Mouse (Mus musculus): ENCODE data around the gene Ncoa6. TPM values are rescaled to one million over a fixed set of nuclear protein-coding genes. Genes with fewer than 3 reads are reported as not detected.
A peak's percentile ranks its signal among the peaks of the same experiment; 100 is the strongest.

Gene Ncoa6
- polyA plus RNA-seq, 1 experiment, result 11.0 TPM

- Histone ChIP-seq H3ac (ENCODE audit: control insufficient read depth, insufficient read length) (no peak overlapping the region), H3K4me3 (no peak overlapping the region), H3K27me3 (ENCODE audit: control insufficient read depth, insufficient read depth, insufficient read length) (no peaks in the 10 kb centered on the region), H3K4me2 (ENCODE audit: low read depth) (no peak overlapping the region), H3K36me3 (ENCODE audit: control insufficient read depth, insufficient read depth) (no peaks in the 10 kb centered on the region), H3K79me2 (ENCODE audit: control insufficient read depth, insufficient read depth) (no peaks in the 10 kb centered on the region)
- TF ChIP-seq TCF3 (IDR thresholded peaks at IDR 0.05; ENCODE audit: insufficient read length, low read depth) (no peak), E2F4 (IDR thresholded peaks at IDR 0.05; ENCODE audit: insufficient read depth) (no peak), MAX (IDR thresholded peaks at IDR 0.05; ENCODE audit: low read depth) (no peak), TCF12 (IDR thresholded peaks at IDR 0.05; ENCODE audit: insufficient read depth, poor library complexity, severe bottlenecking) (no peak), USF1 (IDR thresholded peaks at IDR 0.05; ENCODE audit: low read depth) (no peak)
Observed at GRCm38 (mm10) chr2:155502596-155502995, 28.9 kb upstream of the Ncoa6 start.

GRCm38 (mm10) chr2:155490998-155491397 lies 17.3 kb upstream of the Ncoa6 start:
- Histone ChIP-seq H3ac (ENCODE audit: control insufficient read depth, insufficient read length) (no peak overlapping the region), H3K27me3 (ENCODE audit: control insufficient read depth, insufficient read depth, insufficient read length) (no peaks in the 10 kb centered on the region), H3K36me3 (ENCODE audit: control insufficient read depth, insufficient read depth) (no peaks in the 10 kb centered on the region), H3K4me3 (no peak overlapping the region), H3K4me2 (ENCODE audit: low read depth) (no peak overlapping the region), H3K79me2 (ENCODE audit: control insufficient read depth, insufficient read depth) (no peaks in the 10 kb centered on the region)
- TF ChIP-seq POLR2A (IDR thresholded peaks at IDR 0.05; ENCODE audit: insufficient read length, low read depth), result no peak
- no peak for TF ChIP-seq E2F4 (IDR thresholded peaks at IDR 0.05; ENCODE audit: insufficient read depth)
- TF ChIP-seq MAX (IDR thresholded peaks at IDR 0.05; ENCODE audit: low read depth), result no peak
- TF ChIP-seq CEBPB (IDR thresholded peaks at IDR 0.05; ENCODE audit: insufficient read depth, poor library complexity, severe bottlenecking), result no peak
- TF ChIP-seq POLR2AphosphoS2 (IDR thresholded peaks at IDR 0.05; ENCODE audit: insufficient read length, low read depth), result no peak
- TF ChIP-seq USF1 (IDR thresholded peaks at IDR 0.05; ENCODE audit: low read depth), result no peak

DNA sequence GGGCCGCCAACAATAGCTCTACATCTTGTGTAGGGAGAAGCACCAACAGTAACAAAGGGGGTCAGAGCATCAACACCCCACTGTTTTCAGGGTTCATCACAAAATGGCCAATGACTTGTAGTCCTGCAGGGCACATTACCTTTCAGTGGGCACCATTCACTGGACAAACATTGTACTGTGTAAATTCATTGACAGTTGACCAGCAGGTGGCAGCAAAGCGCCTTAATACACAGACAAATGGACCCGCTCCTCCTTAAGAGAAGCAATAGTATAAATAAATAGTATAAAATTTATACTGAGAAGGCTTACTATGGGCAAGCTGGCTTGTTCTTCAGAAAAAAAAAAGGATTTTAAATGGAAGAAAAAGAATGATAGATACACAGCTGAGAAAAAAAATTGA lies 8.3 kb upstream of the Ncoa6 start:
- TF ChIP-seq POLR2AphosphoS2 (IDR thresholded peaks at IDR 0.05; ENCODE audit: insufficient read length, low read depth) (no peak), POLR2A (IDR thresholded peaks at IDR 0.05; ENCODE audit: insufficient read length, low read depth) (no peak), E2F4 (IDR thresholded peaks at IDR 0.05; ENCODE audit: insufficient read depth) (no peak), REST (IDR thresholded peaks at IDR 0.05; ENCODE audit: insufficient read depth, insufficient read length) (no peak), CEBPB (IDR thresholded peaks at IDR 0.05; ENCODE audit: insufficient read depth, poor library complexity, severe bottlenecking) (no peak), TCF12 (IDR thresholded peaks at IDR 0.05; ENCODE audit: insufficient read depth, poor library complexity, severe bottlenecking) (no peak), MYOD1 (IDR thresholded peaks at IDR 0.05; ENCODE audit: control insufficient read depth in 1 of 3, insufficient read length in 2 of 3, low read depth in 2 of 3) (no peak)
- Histone ChIP-seq H3K4me3 (no peak overlapping the region), H3K27me3 (ENCODE audit: control insufficient read depth, insufficient read depth, insufficient read length) (no peaks in the 10 kb centered on the region), H3ac (ENCODE audit: control insufficient read depth, insufficient read length) (no peak overlapping the region), H3K4me2 (ENCODE audit: low read depth) (no peak overlapping the region), H3K36me3 (ENCODE audit: control insufficient read depth, insufficient read depth) (no peaks in the 10 kb centered on the region), H3K79me2 (ENCODE audit: control insufficient read depth, insufficient read depth) (no peaks in the 10 kb centered on the region)

DNA sequence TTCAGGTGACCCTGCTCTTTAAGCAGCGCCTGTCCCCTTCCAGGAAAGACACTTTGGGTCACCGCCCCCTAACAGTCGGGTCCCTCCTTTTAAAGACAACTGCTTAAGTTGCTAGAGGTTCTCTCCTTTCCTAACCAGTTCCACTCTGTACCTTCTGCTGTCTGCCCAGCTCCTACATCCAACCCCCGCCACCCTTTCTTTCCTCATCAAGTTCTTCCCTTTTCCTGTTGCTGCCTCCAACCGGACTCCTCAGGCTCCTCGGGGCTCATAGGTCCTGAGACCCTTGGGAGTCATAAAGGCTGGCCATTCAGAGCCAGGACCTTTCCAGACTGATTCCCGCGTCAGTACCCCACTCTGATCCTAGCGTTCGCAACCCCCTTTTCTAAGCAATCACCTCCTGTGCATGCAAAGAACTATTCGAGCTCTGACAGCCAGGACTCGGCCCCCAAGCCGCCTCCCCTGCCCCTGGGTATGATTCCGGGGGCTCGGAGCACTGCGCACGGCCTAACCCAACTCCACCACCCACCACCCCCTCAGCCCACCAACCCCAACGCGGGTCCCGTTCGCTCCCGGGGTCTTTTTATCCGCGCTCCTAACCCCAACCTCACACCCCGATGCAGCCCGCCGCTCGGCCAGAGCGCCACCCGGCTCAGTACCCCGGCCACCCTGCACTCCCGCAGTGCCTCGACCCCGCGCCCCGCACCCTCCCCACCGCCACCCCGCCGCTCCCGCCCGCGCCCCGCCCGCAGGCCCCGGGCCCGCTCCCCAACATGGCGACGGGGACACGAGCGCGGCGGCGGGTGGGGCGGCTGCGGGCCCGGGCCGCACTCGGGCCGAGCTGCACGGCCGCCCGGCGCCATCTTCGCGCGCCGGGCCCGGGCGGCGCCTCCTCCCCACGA lies 774 bp downstream of the Ncoa6 start:
- H3K4me3 ChIP-seq, result peak overlapping the region; percentile 34
- TF ChIP-seq REST (IDR thresholded peaks at IDR 0.05; ENCODE audit: insufficient read depth, insufficient read length) (no peak), MYOD1 (IDR thresholded peaks at IDR 0.05; ENCODE audit: control insufficient read depth in 1 of 3, insufficient read length in 2 of 3, low read depth in 2 of 3) (peak in 1 of 3 experiments; percentile 1)
- peak overlapping the region; percentile 97 for H3ac ChIP-seq (ENCODE audit: control insufficient read depth, insufficient read length)
- no peaks in the 10 kb centered on the region for H3K27me3 ChIP-seq (ENCODE audit: control insufficient read depth, insufficient read depth, insufficient read length)
- peaks cover 50% of the 10 kb centered on the region for H3K79me2 ChIP-seq (ENCODE audit: control insufficient read depth, insufficient read depth)
- H3K36me3 ChIP-seq (ENCODE audit: control insufficient read depth, insufficient read depth), result no peaks in the 10 kb centered on the region
- peak overlapping the region; percentile 73 for H3K4me2 ChIP-seq (ENCODE audit: low read depth)

- Histone ChIP-seq H3K4me2 (ENCODE audit: low read depth) (no peak overlapping the region), H3K79me2 (ENCODE audit: control insufficient read depth, insufficient read depth) (peaks cover 96% of the 10 kb centered on the region), H3ac (ENCODE audit: control insufficient read depth, insufficient read length) (no peak overlapping the region), H3K4me3 (no peak overlapping the region), H3K27me3 (ENCODE audit: control insufficient read depth, insufficient read depth, insufficient read length) (no peaks in the 10 kb centered on the region), H3K36me3 (ENCODE audit: control insufficient read depth, insufficient read depth) (no peaks in the 10 kb centered on the region)
- no peak for TF ChIP-seq POLR2AphosphoS2 (IDR thresholded peaks at IDR 0.05; ENCODE audit: insufficient read length, low read depth)
- TF ChIP-seq TCF12 (IDR thresholded peaks at IDR 0.05; ENCODE audit: insufficient read depth, poor library complexity, severe bottlenecking), result no peak
- TF ChIP-seq SRF (IDR thresholded peaks at IDR 0.05; ENCODE audit: control insufficient read depth, insufficient read length, low read depth), result no peak
- no peak for TF ChIP-seq USF1 (IDR thresholded peaks at IDR 0.05; ENCODE audit: low read depth)
- no peak for TF ChIP-seq MYOD1 (IDR thresholded peaks at IDR 0.05; ENCODE audit: control insufficient read depth in 1 of 3, insufficient read length in 2 of 3, low read depth in 2 of 3)
- TF ChIP-seq POLR2A (IDR thresholded peaks at IDR 0.05; ENCODE audit: insufficient read length, low read depth), result no peak
- no peak for TF ChIP-seq MYOG (IDR thresholded peaks at IDR 0.05; ENCODE audit: control insufficient read depth in 1 of 3, insufficient read depth in 1 of 3, insufficient read length in 2 of 3, low read depth in 2 of 3)
- no peak for TF ChIP-seq MAX (IDR thresholded peaks at IDR 0.05; ENCODE audit: low read depth)
- no peak for TF ChIP-seq CEBPB (IDR thresholded peaks at IDR 0.05; ENCODE audit: insufficient read depth, poor library complexity, severe bottlenecking)
- TF ChIP-seq TCF3 (IDR thresholded peaks at IDR 0.05; ENCODE audit: insufficient read length, low read depth), result no peak
- no peak for TF ChIP-seq REST (IDR thresholded peaks at IDR 0.05; ENCODE audit: insufficient read depth, insufficient read length)
- no peak for TF ChIP-seq E2F4 (IDR thresholded peaks at IDR 0.05; ENCODE audit: insufficient read depth)
Observed at GRCm38 (mm10) chr2:155466861-155467260, 6.8 kb downstream of the Ncoa6 start.

Measured in myocyte (in vitro differentiated cells).